Mouse (Mus musculus) spleen, adult 2 months (tissue): ENCODE data around the gene Ptgdr. TPM values are rescaled to one million over a fixed set of nuclear protein-coding genes. Genes with fewer than 3 reads are reported as not detected.
"Not testable (repeated sequence)": the region's sequence is repeated elsewhere in the genome, so short reads cannot be mapped to it uniquely, and the experiment has no call there.

Source experiments
- DNase-seq, 2 experiments: peaks; one replicate each; pipeline versions ENCODE4 v3.0.0 to v3.0.0-alpha.2; 2012 to 2021; ENCODE audit warnings: low spot score in 2 of 2, low read depth in 1 of 2
- H3K27ac ChIP-seq: fragments of 200-500 bp; 2 replicates; pipeline ENCODE4 v1.5.1; 2012; ENCODE audit warnings: low read length, inconsistent platforms; ENCODE audit not compliant: insufficient read depth
- H3K27me3 ChIP-seq: fragments of 200-500 bp; 2 replicates; pipeline ENCODE4 v1.6.1; 2012; ENCODE audit warnings: mild to moderate bottlenecking, moderate library complexity, low read length, inconsistent platforms; ENCODE audit not compliant: control insufficient read depth, insufficient read depth
- H3K36me3 ChIP-seq: fragments of 200-500 bp; 2 replicates; pipeline ENCODE4 v1.6.1; 2012; ENCODE audit warnings: mild to moderate bottlenecking, low read length, inconsistent platforms; ENCODE audit not compliant: control insufficient read depth, insufficient read depth
- H3K4me1 ChIP-seq: fragments of 200-500 bp; 2 replicates; pipeline ENCODE4 v1.6.1; 2011; ENCODE audit warnings: inconsistent platforms; ENCODE audit not compliant: control insufficient read depth, insufficient read depth, insufficient read length
- H3K4me3 ChIP-seq: fragments of 200-500 bp; 2 replicates; pipeline ENCODE4 v1.5.1; 2011; ENCODE audit warnings: mild to moderate bottlenecking, inconsistent platforms; ENCODE audit not compliant: insufficient read depth, insufficient read length; ENCODE audit errors: extremely low read depth
- CTCF ChIP-seq: fragments of 200-500 bp; IDR thresholded peaks from 2 replicates; pipeline ENCODE4 v1.5.1; 2011; ENCODE audit warnings: mild to moderate bottlenecking, inconsistent platforms; ENCODE audit not compliant: insufficient read depth, insufficient read length, insufficient replicate concordance; ENCODE audit errors: extremely low read depth
- POLR2A ChIP-seq: fragments of 200-500 bp; IDR thresholded peaks from 2 replicates; pipeline ENCODE4 v1.6.1; 2011; ENCODE audit warnings: low read depth, low read length, inconsistent platforms
- WGBS: fragments of 180-500 bp; shearing (Covaris S2); methylation state at CpG from one replicate; pipeline ENCODE4 v1.1.7; 2018; 5-methylcytosine and 5-hydroxymethylcytosine counted together
- polyA plus RNA-seq: library from polyadenylated mRNA; depleted of rRNA; stranded (reverse); fragments of >200 nt; gene quantifications from 2 replicates; pipeline ENCODE4 v1.2.3, GENCODE M21; 2012

The Ptgdr gene
- polyA plus RNA-seq, 1 experiment: 0.06 TPM

- no peaks in the 10 kb centered on the region for H3K4me1 ChIP-seq
- no peak for DNase-seq
- TF ChIP-seq POLR2A: no peak
- no peak for TF ChIP-seq CTCF
- WGBS: 87% methylated on average over 4 of the region's 4 CpGs
- peaks cover 2% of the 10 kb centered on the region; the same call in 1 of the 2 replicates for H3K27me3 ChIP-seq
- H3K27ac ChIP-seq: no peak overlapping the region
- H3K36me3 ChIP-seq: no peaks in the 10 kb centered on the region
- no peak overlapping the region for H3K4me3 ChIP-seq
Measured at GRCm38 (mm10) chr14:44863086-44863485, 3.9 kb upstream of the Ptgdr start.

DNA sequence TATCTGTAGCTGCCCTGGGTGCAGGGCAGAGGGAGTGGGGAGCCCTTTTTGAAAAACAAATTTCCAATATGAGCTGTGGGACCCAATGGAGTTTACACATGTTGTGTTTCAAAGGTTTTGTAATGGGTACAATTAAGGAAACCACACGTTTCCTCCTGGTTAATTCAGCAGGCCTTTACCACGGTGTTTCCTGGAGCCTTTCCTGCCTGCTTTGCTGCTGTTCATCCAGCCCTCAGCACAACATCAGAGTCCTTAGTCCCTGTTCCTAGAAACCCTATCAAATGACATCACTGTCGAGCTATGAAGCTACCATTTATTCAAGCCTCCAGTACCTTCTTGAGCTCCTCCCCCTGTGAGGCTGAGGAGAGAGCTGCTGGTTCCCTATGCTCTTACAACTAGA lies 2.0 kb upstream of the Ptgdr start:
- Histone ChIP-seq H3K4me1 (no peaks in the 10 kb centered on the region), H3K27ac (no peak overlapping the region), H3K36me3 (no peaks in the 10 kb centered on the region), H3K27me3 (peaks cover 2% of the 10 kb centered on the region; the same call in 1 of the 2 replicates), H3K4me3 (no peak overlapping the region)
- no peak for DNase-seq
- no peak for TF ChIP-seq POLR2A
- TF ChIP-seq CTCF: no peak
- 2% methylated on average over 3 of the region's 3 CpGs for WGBS

DNA sequence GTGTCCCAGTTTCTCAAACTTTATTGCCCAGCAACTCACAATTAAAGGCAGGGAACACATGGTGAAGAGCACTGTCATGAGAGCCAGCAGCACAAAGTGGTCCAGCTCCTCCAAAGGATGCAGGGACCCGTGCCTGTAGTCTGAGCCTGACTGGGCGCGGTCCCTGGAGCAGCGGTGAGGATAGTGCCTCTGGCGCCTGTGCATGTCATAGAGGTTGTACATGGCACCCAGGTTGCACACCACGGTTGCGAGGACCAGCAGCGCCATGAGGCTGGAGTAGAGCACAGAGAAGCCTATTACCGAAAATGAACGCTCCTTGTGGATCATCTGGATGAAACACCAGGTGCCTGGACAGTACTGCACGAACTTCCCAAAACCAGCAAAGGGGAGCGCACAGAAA lies 803 bp downstream of the Ptgdr start:
- WGBS: 22% methylated on average over 12 of the region's 12 CpGs
- DNase-seq: no peak
- Histone ChIP-seq H3K4me1 (no peaks in the 10 kb centered on the region), H3K27ac (no peak overlapping the region), H3K4me3 (no peak overlapping the region), H3K27me3 (peaks cover 2% of the 10 kb centered on the region; the same call in 1 of the 2 replicates), H3K36me3 (no peaks in the 10 kb centered on the region)
- no peak for TF ChIP-seq CTCF
- TF ChIP-seq POLR2A: no peak

- H3K36me3 ChIP-seq, DNase-seq, H3K4me3 ChIP-seq, H3K27ac ChIP-seq, H3K4me1 ChIP-seq, H3K27me3 ChIP-seq: not testable (repeated sequence)
- WGBS: 15% methylated on average over 3 of the region's 3 CpGs
Measured at GRCm38 (mm10) chr14:44850637-44851036, 8.5 kb downstream of the Ptgdr start.

- DNase-seq: no peak
- 84% methylated on average over 2 of the region's 2 CpGs for WGBS
- H3K4me3 ChIP-seq: no peak overlapping the region
- no peaks in the 10 kb centered on the region for H3K27me3 ChIP-seq
- no peaks in the 10 kb centered on the region for H3K36me3 ChIP-seq
- TF ChIP-seq CTCF (no peak), POLR2A (no peak)
- no peak overlapping the region for H3K27ac ChIP-seq
- no peaks in the 10 kb centered on the region for H3K4me1 ChIP-seq
Measured at GRCm38 (mm10) chr14:44847740-44848139, 11.4 kb downstream of the Ptgdr start.

DNA sequence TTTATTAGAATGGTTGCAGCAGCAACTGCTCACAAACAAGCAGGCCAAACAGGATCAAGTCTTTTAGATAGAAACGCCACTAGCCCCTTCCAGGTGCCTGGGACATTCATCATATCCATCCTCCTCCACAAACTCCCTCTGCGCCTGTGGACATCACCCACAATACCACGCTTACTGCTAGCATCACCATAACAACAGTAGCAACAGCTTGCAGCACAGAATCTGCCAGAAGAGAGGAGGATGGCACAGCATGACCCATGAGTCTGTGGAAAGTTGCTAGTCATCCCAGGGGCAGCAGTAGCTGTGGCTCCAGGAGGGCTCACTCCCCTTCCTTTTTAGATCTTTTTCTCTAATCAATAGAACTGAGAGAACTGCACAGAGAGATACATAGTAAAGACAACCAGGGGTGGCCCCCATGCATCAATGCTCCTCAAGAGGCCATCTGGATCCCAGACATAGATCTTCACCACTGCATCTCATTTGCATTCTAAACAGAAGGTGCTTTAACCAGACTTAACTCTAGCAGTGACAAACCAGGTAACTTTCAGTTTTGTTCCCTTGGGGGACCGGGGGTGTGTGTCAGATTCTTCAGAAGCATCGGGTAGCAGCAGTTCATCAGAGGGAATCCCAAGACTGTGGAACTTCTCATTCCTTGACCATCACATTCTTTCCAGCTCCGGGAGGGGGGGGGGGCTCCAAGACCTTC lies 12.5 kb downstream of the Ptgdr start:
- no peak overlapping the region for H3K27ac ChIP-seq
- 87% methylated on average over 6 of the region's 6 CpGs for WGBS
- no peaks in the 10 kb centered on the region for H3K4me1 ChIP-seq
- no peaks in the 10 kb centered on the region for H3K27me3 ChIP-seq
- H3K4me3 ChIP-seq: no peak overlapping the region
- H3K36me3 ChIP-seq: no peaks in the 10 kb centered on the region
- TF ChIP-seq CTCF: no peak
- TF ChIP-seq POLR2A: no peak
- no peak for DNase-seq
